Mouse (Mus musculus): ENCODE measurements around the gene Palm2.

DNA sequence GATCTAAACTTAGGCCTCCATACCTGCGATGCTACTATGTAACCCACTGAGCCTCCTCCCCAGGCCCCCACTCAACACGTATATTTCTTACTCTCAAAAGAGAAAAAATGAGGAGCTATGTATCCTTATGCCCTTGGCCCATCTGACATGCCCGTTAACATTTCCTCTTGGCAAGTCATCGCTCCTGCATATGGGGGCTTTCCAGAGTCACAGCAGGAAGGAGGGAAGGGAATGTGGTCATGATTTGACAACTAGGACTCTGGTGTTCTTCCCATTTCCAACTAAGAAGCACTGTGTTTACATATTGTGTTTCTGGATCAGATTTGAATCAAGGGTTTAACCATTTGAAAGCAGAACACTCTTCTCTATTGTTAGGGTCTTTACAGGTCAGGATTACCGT is 267.5 kb downstream of the Palm2 start:
- TF ChIP-seq CTCF (IDR thresholded peaks at IDR 0.05; ENCODE audit: extremely low read depth, insufficient read depth, low read length), result no peak
- TF ChIP-seq POLR2A (IDR thresholded peaks at IDR 0.05; ENCODE audit: extremely low read depth, insufficient read depth, low read length), result no peak
